Mouse (Mus musculus) stomach, embryonic 14.5 days (tissue): Measurements from ENCODE around the gene Fbxo45. TPM values are rescaled to one million over a fixed set of nuclear protein-coding genes. Genes with fewer than 3 reads are reported as not detected.
A peak's percentile ranks its signal among the peaks of the same experiment; 100 is the strongest.
"Not testable (repeated sequence)": the region's sequence is repeated elsewhere in the genome, so short reads cannot be mapped to it uniquely, and the experiment has no call there.

Experiments
- ATAC-seq: fragments of 200-750 bp; cut with Nextera tagmentation; 2 replicates; pipeline ENCODE4 v1.8.0; 2017; ENCODE audit warnings: low read depth, moderate TSS enrichment; ENCODE audit not compliant: insufficient number of reproducible peaks, insufficient read depth, low FRiP score
- H3K27ac ChIP-seq: fragments of 300-500 bp; sonication (generic); 2 replicates; pipeline ENCODE4 v1.5.1; 2014; ENCODE audit warnings: mild to moderate bottlenecking, low read length, moderate library complexity, mixed read lengths
- H3K27me3 ChIP-seq: fragments of 300-500 bp; sonication (generic); 2 replicates; pipeline ENCODE4 v1.6.1; 2014; ENCODE audit warnings: low read length, control low read depth, mixed read lengths; ENCODE audit not compliant: control insufficient read depth, insufficient read depth
- H3K36me3 ChIP-seq: fragments of 300-500 bp; sonication (generic); 2 replicates; pipeline ENCODE4 v1.6.1; 2014; ENCODE audit warnings: mild to moderate bottlenecking, control low read depth, low read length, moderate library complexity, mixed read lengths; ENCODE audit not compliant: control insufficient read depth, insufficient read depth
- H3K4me1 ChIP-seq: fragments of 300-500 bp; sonication (generic); 2 replicates; pipeline ENCODE4 v1.6.1; 2014; ENCODE audit warnings: low read length, control low read depth, mixed read lengths; ENCODE audit not compliant: control insufficient read depth, insufficient read depth
- H3K4me2 ChIP-seq: fragments of 300-500 bp; sonication (generic); replicated peaks from 2 replicates; pipeline ENCODE4 v1.6.1; 2014; ENCODE audit warnings: low read depth, low read length, control low read depth
- H3K4me3 ChIP-seq: fragments of 300-500 bp; sonication (generic); 2 replicates; pipeline ENCODE4 v1.5.1; 2014; ENCODE audit warnings: low read depth, low read length, control low read depth
- H3K9ac ChIP-seq: fragments of 300-500 bp; sonication (generic); replicated peaks from 2 replicates; pipeline ENCODE4 v1.6.1; 2014; ENCODE audit warnings: low read depth, mild to moderate bottlenecking, control low read depth, low read length, moderate library complexity, mixed read lengths
- H3K9me3 ChIP-seq: fragments of 300-500 bp; sonication (generic); 2 replicates; pipeline ENCODE4 v1.6.1; 2016; ENCODE audit warnings: low read depth, low read length, control low read depth; ENCODE audit not compliant: control insufficient read depth
- WGBS: fragments of 180-500 bp; shearing (Covaris S2); extraction: QIAGEN DNeasy Blood & Tissue Kit; methylation state at CpG from one replicate; pipeline ENCODE4 v1.1.7; 2014; 5-methylcytosine and 5-hydroxymethylcytosine counted together
- polyA plus RNA-seq: library from polyadenylated mRNA; unstranded; fragments of >200 nt; fragmentation: Nextera tagmentation; extraction: Ambion mirVana; gene quantifications from 2 replicates; pipeline ENCODE4 v1.2.1, GENCODE M21; 2014

Fbxo45 gene
- polyA plus RNA-seq, 1 experiment from 2014 or later = 8.9 TPM

GRCm38 (mm10) chr16:32273338-32273737 is 26.4 kb upstream of the Fbxo45 start:
- no peaks in the 10 kb centered on the region for H3K36me3 ChIP-seq
- WGBS = 53% methylated on average over 9 of the region's 9 CpGs
- ATAC-seq = no peak
- no peaks in the 10 kb centered on the region for H3K27me3 ChIP-seq
- no peaks in the 10 kb centered on the region for H3K4me1 ChIP-seq
- H3K9ac ChIP-seq = no peak overlapping the region
- no peak overlapping the region for H3K4me2 ChIP-seq
- no peak overlapping the region for H3K4me3 ChIP-seq
- no peaks in the 10 kb centered on the region for H3K9me3 ChIP-seq
- no peak overlapping the region for H3K27ac ChIP-seq

GRCm38 (mm10) chr16:32271291-32271690 is 24.3 kb upstream of the Fbxo45 start, which contains the start of gene Smco1:
TSS of gene Smco1 (plus strand) at chr16:32271468.
- Histone ChIP-seq H3K4me2 (no peak within 1 kb of the TSS), H3K36me3 (no peaks in the 10 kb centered on the region), H3K4me1 (no peaks in the 10 kb centered on the region), H3K27ac (no peak within 1 kb of the TSS), H3K9me3 (no peaks in the 10 kb centered on the region), H3K4me3 (no peak within 1 kb of the TSS), H3K27me3 (no peaks in the 10 kb centered on the region), H3K9ac (no peak within 1 kb of the TSS)
- no peak for ATAC-seq
- 83% methylated on average over 11 of the region's 11 CpGs for WGBS

- WGBS = 88% methylated on average over 2 of the region's 2 CpGs
- ATAC-seq, H3K27ac ChIP-seq, H3K9me3 ChIP-seq, H3K4me2 ChIP-seq, H3K4me3 ChIP-seq, H3K36me3 ChIP-seq, H3K27me3 ChIP-seq, H3K9ac ChIP-seq, H3K4me1 ChIP-seq: not testable (repeated sequence)
Observed at GRCm38 (mm10) chr16:32264225-32264624, 17.3 kb upstream of the Fbxo45 start.

- Histone ChIP-seq H3K27me3 (no peaks in the 10 kb centered on the region), H3K9ac (peak overlapping the region; percentile 83), H3K36me3 (no peaks in the 10 kb centered on the region), H3K4me3 (peak overlapping the region; percentile 77), H3K4me2 (peak overlapping the region; percentile 62), H3K27ac (peak overlapping the region; percentile 89), H3K9me3 (no peaks in the 10 kb centered on the region), H3K4me1 (peaks cover 13% of the 10 kb centered on the region; the same call in 1 of the 2 replicates)
- peak; percentile 33 for ATAC-seq
- under 1% methylated on average over 40 of the region's 41 CpGs for WGBS
Observed at GRCm38 (mm10) chr16:32246351-32246791, 587 bp downstream of the Fbxo45 start.

GRCm38 (mm10) chr16:32243901-32244300 is 3.1 kb downstream of the Fbxo45 start:
- Histone ChIP-seq H3K27ac (no peak overlapping the region), H3K4me2 (no peak overlapping the region), H3K9ac (no peak overlapping the region), H3K4me3 (no peak overlapping the region), H3K36me3 (no peaks in the 10 kb centered on the region), H3K9me3 (no peaks in the 10 kb centered on the region), H3K27me3 (no peaks in the 10 kb centered on the region), H3K4me1 (peaks cover 13% of the 10 kb centered on the region; the same call in 1 of the 2 replicates)
- 90% methylated on average over 3 of the region's 3 CpGs for WGBS
- ATAC-seq = no peak

- Histone ChIP-seq H3K4me2 (no peak overlapping the region), H3K27me3 (no peaks in the 10 kb centered on the region), H3K27ac (no peak overlapping the region), H3K9me3 (no peaks in the 10 kb centered on the region), H3K4me1 (no peaks in the 10 kb centered on the region), H3K36me3 (peaks cover 13% of the 10 kb centered on the region; the same call in 1 of the 2 replicates), H3K9ac (no peak overlapping the region), H3K4me3 (no peak overlapping the region)
- ATAC-seq = no peak
- WGBS = 85% methylated on average over 2 of the region's 2 CpGs
Observed at GRCm38 (mm10) chr16:32239428-32240312, 7.3 kb downstream of the Fbxo45 start.

GRCm38 (mm10) chr16:32237930-32238680 is 8.9 kb downstream of the Fbxo45 start:
- no peak for ATAC-seq
- Histone ChIP-seq H3K27ac (no peak overlapping the region), H3K36me3 (peaks cover 23% of the 10 kb centered on the region; the same call in 1 of the 2 replicates), H3K9me3 (no peaks in the 10 kb centered on the region), H3K4me1 (no peaks in the 10 kb centered on the region), H3K4me2 (no peak overlapping the region), H3K9ac (no peak overlapping the region), H3K27me3 (no peaks in the 10 kb centered on the region), H3K4me3 (no peak overlapping the region)
- 92% methylated on average over 19 of the region's 19 CpGs for WGBS

GRCm38 (mm10) chr16:32232050-32232449 is 14.9 kb downstream of the Fbxo45 start:
- not testable (repeated sequence) for ATAC-seq, H3K4me2 ChIP-seq, H3K27me3 ChIP-seq, H3K4me1 ChIP-seq, H3K9ac ChIP-seq, H3K9me3 ChIP-seq, H3K27ac ChIP-seq, H3K4me3 ChIP-seq
- H3K36me3 ChIP-seq = peaks cover 19% of the 10 kb centered on the region; the same call in 1 of the 2 replicates
- WGBS = 77% methylated on average over 3 of the region's 3 CpGs
